Mouse (Mus musculus): ENCODE data around the gene 4930432M17Rik. TPM values are rescaled to one million over a fixed set of nuclear protein-coding genes. Genes with fewer than 3 reads are reported as not detected.

The 4930432M17Rik gene
- polyA plus RNA-seq, 1 experiment from 2014 or later = not detected

DNA sequence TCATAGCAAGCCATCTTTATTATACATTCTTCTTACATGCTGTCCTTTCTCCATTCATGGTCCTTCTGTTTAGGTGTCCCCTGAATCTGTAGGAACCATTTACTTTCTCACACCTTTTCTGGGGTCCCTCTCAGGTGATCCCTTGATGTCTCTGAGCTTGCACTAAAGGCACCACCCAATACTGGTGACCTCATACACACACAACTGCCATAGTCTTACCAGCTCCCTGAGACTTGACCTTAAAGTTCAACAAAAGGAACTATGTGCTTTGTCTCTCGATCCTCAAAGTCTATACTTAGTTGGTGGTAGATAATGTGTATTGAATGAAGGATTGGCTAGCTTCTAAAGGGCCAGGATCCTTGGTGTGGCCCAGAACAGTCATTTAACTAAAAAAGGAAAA is 15.4 kb downstream of the 4930432M17Rik start:
- Histone ChIP-seq H3K4me3 (ENCODE audit: low read length) (no peak overlapping the region), H3K4me2 (replicated peaks; ENCODE audit: low read depth, low read length) (no peak overlapping the region), H3K9me3 (ENCODE audit: low read length) (no peaks in the 10 kb centered on the region), H3K4me1 (ENCODE audit: insufficient read depth, low read length) (no peaks in the 10 kb centered on the region), H3K27ac (ENCODE audit: low read length) (no peak overlapping the region), H3K27me3 (ENCODE audit: insufficient read depth, low read length) (no peaks in the 10 kb centered on the region), H3K9ac (replicated peaks; ENCODE audit: low read length) (no peak overlapping the region), H3K36me3 (ENCODE audit: insufficient read depth, low read length) (no peaks in the 10 kb centered on the region)
- ATAC-seq (ENCODE audit: low FRiP score, low TSS enrichment) = no peak
- WGBS = 81% methylated on average over 1 of the region's 1 CpGs

DNA sequence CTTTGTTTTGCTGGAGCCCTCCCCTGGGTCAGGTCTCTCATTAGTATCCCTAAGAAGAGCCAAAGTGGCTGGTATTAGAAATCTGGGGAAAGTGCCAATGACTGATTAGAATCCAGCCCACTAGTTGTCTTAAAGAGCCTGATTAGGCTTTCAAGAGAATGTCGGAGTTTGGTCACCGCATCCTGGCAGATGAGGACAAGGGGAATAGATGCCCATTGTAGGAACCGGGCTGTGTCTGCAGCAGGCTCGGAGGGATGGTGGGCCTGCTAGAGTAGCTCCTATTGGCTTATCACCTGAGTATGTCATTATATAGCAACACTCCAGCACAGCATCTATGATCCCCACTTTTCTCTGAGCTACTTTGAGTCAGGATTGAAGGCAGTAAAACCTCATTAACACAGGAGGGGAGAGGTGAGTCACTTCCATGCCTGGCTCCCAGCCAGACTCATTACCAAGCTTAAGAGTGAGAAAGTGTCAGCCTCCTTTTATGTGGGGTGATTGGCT is 15.9 kb downstream of the 4930432M17Rik start:
- H3K27ac ChIP-seq (ENCODE audit: low read length) = no peak overlapping the region
- ATAC-seq (ENCODE audit: low FRiP score, low TSS enrichment) = no peak
- no peaks in the 10 kb centered on the region for H3K4me1 ChIP-seq (ENCODE audit: insufficient read depth, low read length)
- H3K9ac ChIP-seq (replicated peaks; ENCODE audit: low read length) = no peak overlapping the region
- H3K36me3 ChIP-seq (ENCODE audit: insufficient read depth, low read length) = no peaks in the 10 kb centered on the region
- 61% methylated on average over 4 of the region's 4 CpGs for WGBS
- H3K4me3 ChIP-seq (ENCODE audit: low read length) = no peak overlapping the region
- H3K4me2 ChIP-seq (replicated peaks; ENCODE audit: low read depth, low read length) = no peak overlapping the region
- no peaks in the 10 kb centered on the region for H3K27me3 ChIP-seq (ENCODE audit: insufficient read depth, low read length)
- no peaks in the 10 kb centered on the region for H3K9me3 ChIP-seq (ENCODE audit: low read length)

DNA sequence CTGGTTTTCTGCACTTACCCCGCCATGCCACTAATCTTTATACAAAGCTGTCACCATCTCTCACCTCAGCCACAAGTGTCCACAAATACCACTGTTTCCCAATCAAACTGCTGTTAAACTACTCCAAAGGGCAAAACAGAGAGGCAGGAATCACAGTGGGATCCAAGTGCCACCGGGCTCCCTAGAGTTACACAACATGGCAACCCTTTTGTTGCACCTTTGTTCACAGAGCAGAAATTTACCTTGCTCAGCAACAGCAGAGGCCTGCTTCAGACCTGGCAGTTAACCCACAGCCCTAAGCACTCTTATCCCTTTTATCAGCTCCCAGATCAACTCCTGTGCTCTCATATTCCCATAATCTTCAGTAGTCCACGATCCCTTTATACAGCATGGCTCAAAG is 17.2 kb downstream of the 4930432M17Rik start:
- no peak overlapping the region for H3K4me2 ChIP-seq (replicated peaks; ENCODE audit: low read depth, low read length)
- no peaks in the 10 kb centered on the region for H3K4me1 ChIP-seq (ENCODE audit: insufficient read depth, low read length)
- H3K4me3 ChIP-seq (ENCODE audit: low read length) = no peak overlapping the region
- no peaks in the 10 kb centered on the region for H3K36me3 ChIP-seq (ENCODE audit: insufficient read depth, low read length)
- H3K27ac ChIP-seq (ENCODE audit: low read length) = no peak overlapping the region
- H3K9ac ChIP-seq (replicated peaks; ENCODE audit: low read length) = no peak overlapping the region
- H3K27me3 ChIP-seq (ENCODE audit: insufficient read depth, low read length) = no peaks in the 10 kb centered on the region
- H3K9me3 ChIP-seq (ENCODE audit: low read length) = no peaks in the 10 kb centered on the region
- ATAC-seq (ENCODE audit: low FRiP score, low TSS enrichment) = no peak
- 92% methylated on average over 3 of the region's 3 CpGs for WGBS

DNA sequence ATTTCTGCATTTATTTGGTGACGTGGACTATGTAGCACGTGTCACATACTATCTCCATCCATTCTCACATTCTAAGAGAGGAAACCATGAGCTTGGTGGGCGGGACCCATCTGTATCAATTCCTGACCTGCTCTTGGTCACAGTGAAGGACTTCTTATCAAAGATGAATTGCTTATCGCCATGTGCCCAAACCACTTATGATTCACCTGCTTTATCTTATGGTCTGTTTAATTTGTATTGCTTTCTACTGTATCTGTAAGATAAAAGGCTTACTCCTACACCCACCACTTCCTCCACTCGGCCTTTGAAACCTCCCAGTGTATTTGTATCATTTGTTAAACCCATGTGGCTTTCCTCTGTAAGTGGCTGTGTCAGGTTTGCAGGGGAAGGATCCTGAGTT is 18.5 kb downstream of the 4930432M17Rik start:
- no peaks in the 10 kb centered on the region for H3K9me3 ChIP-seq (ENCODE audit: low read length)
- no peak overlapping the region for H3K9ac ChIP-seq (replicated peaks; ENCODE audit: low read length)
- no peak overlapping the region for H3K4me3 ChIP-seq (ENCODE audit: low read length)
- H3K27me3 ChIP-seq (ENCODE audit: insufficient read depth, low read length) = no peaks in the 10 kb centered on the region
- H3K4me2 ChIP-seq (replicated peaks; ENCODE audit: low read depth, low read length) = no peak overlapping the region
- no peaks in the 10 kb centered on the region for H3K4me1 ChIP-seq (ENCODE audit: insufficient read depth, low read length)
- 78% methylated on average over 5 of the region's 5 CpGs for WGBS
- H3K36me3 ChIP-seq (ENCODE audit: insufficient read depth, low read length) = no peaks in the 10 kb centered on the region
- H3K27ac ChIP-seq (ENCODE audit: low read length) = no peak overlapping the region
- no peak for ATAC-seq (ENCODE audit: low FRiP score, low TSS enrichment)

DNA sequence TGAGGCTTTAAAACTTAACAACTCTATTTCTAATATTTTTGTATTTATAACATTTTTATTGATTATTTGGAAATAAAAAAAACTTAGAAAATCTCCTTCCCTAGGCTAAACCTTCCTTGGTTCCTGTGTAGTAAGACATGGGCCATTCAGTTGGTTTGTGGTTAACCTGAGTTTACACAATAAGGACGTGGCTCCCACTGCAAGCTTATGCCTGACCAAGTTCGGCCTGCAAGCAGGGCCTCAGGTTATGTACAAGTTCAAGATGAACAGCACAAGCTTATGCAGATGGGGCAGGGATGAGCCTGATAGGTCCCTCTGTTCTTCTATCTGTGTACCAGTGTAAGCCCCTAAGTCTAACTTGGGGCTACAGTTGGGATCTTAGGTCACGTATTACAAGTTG is 19.1 kb downstream of the 4930432M17Rik start:
- Histone ChIP-seq H3K9ac (replicated peaks; ENCODE audit: low read length) (no peak overlapping the region), H3K36me3 (ENCODE audit: insufficient read depth, low read length) (no peaks in the 10 kb centered on the region), H3K4me3 (ENCODE audit: low read length) (no peak overlapping the region), H3K9me3 (ENCODE audit: low read length) (no peaks in the 10 kb centered on the region), H3K27me3 (ENCODE audit: insufficient read depth, low read length) (no peaks in the 10 kb centered on the region), H3K4me1 (ENCODE audit: insufficient read depth, low read length) (no peaks in the 10 kb centered on the region), H3K4me2 (replicated peaks; ENCODE audit: low read depth, low read length) (no peak overlapping the region), H3K27ac (ENCODE audit: low read length) (no peak overlapping the region)
- WGBS = 89% methylated on average over 3 of the region's 3 CpGs
- ATAC-seq (ENCODE audit: low FRiP score, low TSS enrichment) = no peak

DNA sequence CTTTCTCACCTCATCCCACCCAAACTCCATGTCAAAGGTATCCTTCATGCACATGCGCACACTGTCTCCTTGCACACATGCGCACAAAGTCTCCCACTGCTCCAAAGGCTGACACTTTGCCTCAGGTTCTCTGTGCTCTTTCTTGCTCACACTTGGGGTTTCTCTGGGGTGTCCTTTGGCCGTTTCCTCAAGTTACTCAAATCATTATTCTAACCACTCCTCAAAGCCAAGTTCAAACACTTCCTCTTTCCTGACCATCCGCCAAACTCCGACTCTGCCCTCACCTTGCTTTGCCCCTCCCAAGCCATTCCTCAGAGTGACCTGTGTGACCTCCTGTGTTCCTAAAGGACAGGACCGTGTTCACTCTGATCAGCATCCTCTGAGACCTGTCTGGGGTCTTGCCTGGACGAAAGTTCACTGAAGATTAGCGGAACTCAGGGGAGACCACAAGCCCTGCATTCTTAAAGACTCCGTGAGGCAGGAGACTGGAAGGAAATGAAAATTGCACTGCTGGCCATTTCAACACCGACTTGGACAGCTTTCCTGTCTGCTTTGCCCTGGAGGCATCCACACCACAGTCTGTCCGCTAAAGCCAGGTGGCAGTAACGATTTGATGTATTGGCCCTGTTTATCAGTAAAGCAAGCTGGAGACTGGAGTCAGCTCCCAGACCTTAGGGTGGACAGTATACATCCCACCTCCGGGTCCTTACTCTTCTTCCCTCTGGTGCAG is 22.6 kb downstream of the 4930432M17Rik start:
- ATAC-seq (ENCODE audit: low FRiP score, low TSS enrichment) = no peak
- no peaks in the 10 kb centered on the region for H3K9me3 ChIP-seq (ENCODE audit: low read length)

DNA sequence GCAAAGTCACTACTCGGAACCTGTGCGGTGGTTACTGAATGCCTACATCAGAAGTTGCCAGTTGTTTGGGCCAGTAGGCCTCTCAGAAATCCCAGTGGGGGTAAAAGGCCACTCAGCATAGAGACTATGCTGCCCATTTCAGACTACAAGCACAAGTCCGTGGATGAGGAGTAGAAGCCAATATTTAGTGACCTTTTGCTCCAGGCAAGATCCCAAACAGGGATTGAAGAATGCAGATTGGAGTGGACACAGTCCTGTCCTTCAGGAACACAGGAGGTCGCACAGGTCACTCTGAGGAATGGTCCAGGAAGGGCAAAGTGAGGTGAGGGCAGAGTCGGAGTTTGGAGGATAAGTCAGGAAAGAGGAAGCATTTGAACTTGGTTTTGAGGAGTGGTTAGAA is 23.2 kb downstream of the 4930432M17Rik start:
- H3K4me3 ChIP-seq (ENCODE audit: low read length) = no peak overlapping the region
- H3K4me2 ChIP-seq (replicated peaks; ENCODE audit: low read depth, low read length) = no peak overlapping the region
- ATAC-seq (ENCODE audit: low FRiP score, low TSS enrichment) = no peak
- H3K9ac ChIP-seq (replicated peaks; ENCODE audit: low read length) = no peak overlapping the region
- H3K27ac ChIP-seq (ENCODE audit: low read length) = no peak overlapping the region
- no peaks in the 10 kb centered on the region for H3K9me3 ChIP-seq (ENCODE audit: low read length)
- H3K27me3 ChIP-seq (ENCODE audit: insufficient read depth, low read length) = no peaks in the 10 kb centered on the region
- no peaks in the 10 kb centered on the region for H3K36me3 ChIP-seq (ENCODE audit: insufficient read depth, low read length)
- WGBS = 81% methylated on average over 5 of the region's 5 CpGs
- no peaks in the 10 kb centered on the region for H3K4me1 ChIP-seq (ENCODE audit: insufficient read depth, low read length)

More for the DNA sequence above, 22.6 kb downstream of the 4930432M17Rik start:
- Histone ChIP-seq H3K27ac (ENCODE audit: low read length) (no peak overlapping the region), H3K27me3 (ENCODE audit: insufficient read depth, low read length) (no peaks in the 10 kb centered on the region), H3K4me2 (replicated peaks; ENCODE audit: low read depth, low read length) (no peak overlapping the region), H3K9ac (replicated peaks; ENCODE audit: low read length) (no peak overlapping the region), H3K4me1 (ENCODE audit: insufficient read depth, low read length) (no peaks in the 10 kb centered on the region), H3K4me3 (ENCODE audit: low read length) (no peak overlapping the region), H3K36me3 (ENCODE audit: insufficient read depth, low read length) (no peaks in the 10 kb centered on the region)
- WGBS = 67% methylated on average over 13 of the region's 13 CpGs

DNA sequence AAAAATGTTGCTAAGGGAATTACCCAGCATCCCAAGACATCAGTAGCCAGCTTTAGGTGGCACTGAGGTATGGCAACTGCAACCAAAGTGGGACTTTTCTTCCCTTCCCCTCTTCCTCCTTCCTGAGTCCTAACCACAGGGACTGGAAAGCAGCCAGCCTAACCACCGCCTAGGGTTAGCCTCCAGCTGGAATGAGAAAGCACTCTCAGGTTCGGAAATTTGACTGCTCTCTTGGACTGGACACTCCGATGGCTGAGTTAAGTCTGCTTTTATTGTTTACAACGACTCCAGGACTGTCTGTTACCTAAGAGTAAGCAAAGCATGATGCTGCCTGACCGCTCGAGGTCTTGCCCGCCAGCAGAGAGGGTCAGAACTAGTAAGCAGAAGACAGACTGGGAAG is 26.6 kb downstream of the 4930432M17Rik start:
- Histone ChIP-seq H3K4me1 (ENCODE audit: insufficient read depth, low read length) (no peaks in the 10 kb centered on the region), H3K4me2 (replicated peaks; ENCODE audit: low read depth, low read length) (no peak overlapping the region), H3K36me3 (ENCODE audit: insufficient read depth, low read length) (no peaks in the 10 kb centered on the region), H3K9me3 (ENCODE audit: low read length) (no peaks in the 10 kb centered on the region), H3K27me3 (ENCODE audit: insufficient read depth, low read length) (no peaks in the 10 kb centered on the region), H3K9ac (replicated peaks; ENCODE audit: low read length) (no peak overlapping the region), H3K4me3 (ENCODE audit: low read length) (no peak overlapping the region), H3K27ac (ENCODE audit: low read length) (no peak overlapping the region)
- no peak for ATAC-seq (ENCODE audit: low FRiP score, low TSS enrichment)
- WGBS = 78% methylated on average over 7 of the region's 7 CpGs

DNA sequence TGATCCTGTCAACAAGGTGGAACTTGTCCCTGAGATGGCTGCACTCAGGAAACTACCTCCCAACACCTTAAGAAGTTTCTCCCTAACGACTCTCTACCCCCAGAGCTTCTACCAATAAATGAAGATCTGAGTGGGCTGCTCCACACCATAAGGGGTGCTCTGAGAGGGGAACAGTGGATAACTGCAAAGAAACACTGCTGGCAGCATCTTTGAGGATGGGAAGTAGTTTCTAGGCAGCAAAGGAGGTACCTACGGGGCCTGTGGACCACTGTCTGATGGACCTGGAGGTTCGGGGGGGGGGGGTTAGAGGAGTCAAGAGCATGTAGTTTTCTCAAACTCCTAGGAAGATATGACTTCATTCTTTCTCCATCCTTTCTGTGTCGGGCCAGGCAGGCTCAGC is 28.8 kb downstream of the 4930432M17Rik start:
- Histone ChIP-seq H3K9me3 (ENCODE audit: low read length) (no peaks in the 10 kb centered on the region), H3K9ac (replicated peaks; ENCODE audit: low read length) (no peak overlapping the region), H3K4me1 (ENCODE audit: insufficient read depth, low read length) (no peaks in the 10 kb centered on the region), H3K36me3 (ENCODE audit: insufficient read depth, low read length) (no peaks in the 10 kb centered on the region), H3K4me3 (ENCODE audit: low read length) (no peak overlapping the region), H3K4me2 (replicated peaks; ENCODE audit: low read depth, low read length) (no peak overlapping the region), H3K27ac (ENCODE audit: low read length) (no peak overlapping the region), H3K27me3 (ENCODE audit: insufficient read depth, low read length) (no peaks in the 10 kb centered on the region)
- no peak for ATAC-seq (ENCODE audit: low FRiP score, low TSS enrichment)
- WGBS = 73% methylated on average over 4 of the region's 4 CpGs

DNA sequence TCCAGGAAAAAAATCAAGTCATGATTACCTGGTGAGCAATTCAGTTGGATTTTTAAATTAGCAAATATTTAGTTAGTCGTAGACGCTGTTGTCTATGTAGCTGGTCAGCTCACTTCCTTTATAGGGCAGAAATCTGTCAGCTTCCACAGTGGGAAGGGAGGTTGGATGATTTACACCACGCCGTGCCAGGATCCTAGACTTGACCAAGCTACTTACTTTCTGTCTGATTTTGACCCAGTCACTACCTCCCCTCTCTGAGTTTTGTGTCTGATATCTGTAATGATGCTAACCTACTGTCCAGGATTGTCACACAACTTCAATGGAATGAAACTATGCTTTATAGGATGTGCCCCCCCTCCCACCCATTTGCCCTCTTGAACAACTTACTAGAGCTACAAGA is 29.3 kb downstream of the 4930432M17Rik start:
- H3K36me3 ChIP-seq (ENCODE audit: insufficient read depth, low read length) = no peaks in the 10 kb centered on the region
- ATAC-seq (ENCODE audit: low FRiP score, low TSS enrichment) = no peak
- 85% methylated on average over 4 of the region's 4 CpGs for WGBS
- no peaks in the 10 kb centered on the region for H3K9me3 ChIP-seq (ENCODE audit: low read length)
- H3K9ac ChIP-seq (replicated peaks; ENCODE audit: low read length) = no peak overlapping the region
- no peak overlapping the region for H3K27ac ChIP-seq (ENCODE audit: low read length)
- H3K4me2 ChIP-seq (replicated peaks; ENCODE audit: low read depth, low read length) = no peak overlapping the region
- H3K27me3 ChIP-seq (ENCODE audit: insufficient read depth, low read length) = no peaks in the 10 kb centered on the region
- H3K4me3 ChIP-seq (ENCODE audit: low read length) = no peak overlapping the region
- no peaks in the 10 kb centered on the region for H3K4me1 ChIP-seq (ENCODE audit: insufficient read depth, low read length)

Measured in kidney, embryonic 16.5 days (tissue).